Mouse (Mus musculus) kidney, postnatal 25 days (tissue): ENCODE measurements around the gene Dcbld1.
"Not testable (repeated sequence)": the region's sequence is repeated elsewhere in the genome, so short reads cannot be mapped to it uniquely, and the experiment has no call there.

Source experiments
- DNase-seq, 2 experiments: peaks; one replicate each; pipeline ENCODE4 v3.0.0; 2021; ENCODE audit warnings: mixed read lengths in 2 of 2

Gene Dcbld1

DNA sequence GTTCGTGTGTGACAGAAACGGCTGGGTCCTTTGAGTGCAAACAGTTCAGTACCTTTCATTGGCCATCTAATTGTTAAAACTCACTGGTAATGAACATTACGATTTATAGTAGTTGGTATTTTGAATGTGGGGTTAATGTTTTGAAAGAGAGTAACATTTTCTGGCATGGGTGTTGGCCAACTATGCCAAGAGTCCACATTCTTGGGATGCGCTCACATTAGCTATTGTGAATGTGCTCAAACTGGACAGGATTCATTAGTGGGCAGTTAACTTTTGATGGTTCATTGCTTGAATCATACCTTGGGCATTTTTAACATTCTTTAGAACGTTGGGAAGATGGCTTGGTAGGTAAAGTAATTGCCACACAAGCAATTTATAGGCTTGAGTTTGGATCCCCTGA lies 30.7 kb downstream of the Dcbld1 start:
- peak in 1 of 2 experiments; percentile 51 for DNase-seq

DNA sequence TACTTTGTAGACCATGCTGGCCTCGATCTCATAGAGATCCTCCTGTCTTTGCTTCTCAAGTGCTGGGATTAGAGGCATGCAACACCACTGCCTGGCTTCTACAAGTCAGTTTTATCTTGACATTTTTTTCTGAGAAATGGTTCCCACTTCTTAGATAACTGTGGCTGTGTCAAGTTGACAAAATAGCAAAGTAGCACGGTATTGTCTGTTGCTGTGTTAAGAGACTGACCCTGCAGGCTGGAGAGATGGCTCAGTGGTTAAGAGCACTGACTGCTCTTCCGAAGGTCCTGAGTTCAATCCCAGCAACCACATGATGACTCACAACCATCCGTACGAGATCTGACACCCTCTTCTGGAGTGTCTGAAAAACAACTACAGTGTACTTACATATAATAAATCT lies 35.5 kb downstream of the Dcbld1 start:
- no peak for DNase-seq

DNA sequence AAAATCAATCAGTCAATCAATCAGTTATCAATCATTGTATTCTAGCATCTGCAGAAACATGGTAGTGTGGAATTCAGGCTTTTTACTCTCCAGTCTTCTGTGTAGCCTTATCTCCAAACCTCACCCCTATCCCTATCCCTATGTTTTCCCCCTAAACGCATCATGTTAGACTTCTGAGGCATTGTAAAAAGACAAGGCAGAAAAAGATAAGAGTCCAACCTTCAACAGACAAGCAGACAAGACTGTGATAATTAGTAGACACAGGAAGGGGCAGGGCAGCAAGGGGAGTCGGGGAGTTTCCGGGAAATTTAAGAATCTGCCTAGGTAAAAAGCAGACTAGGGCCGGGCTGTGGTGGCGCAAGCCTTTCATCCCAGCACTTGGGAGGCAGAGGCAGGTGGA lies 38.0 kb downstream of the Dcbld1 start:
- DNase-seq, result no peak

DNA sequence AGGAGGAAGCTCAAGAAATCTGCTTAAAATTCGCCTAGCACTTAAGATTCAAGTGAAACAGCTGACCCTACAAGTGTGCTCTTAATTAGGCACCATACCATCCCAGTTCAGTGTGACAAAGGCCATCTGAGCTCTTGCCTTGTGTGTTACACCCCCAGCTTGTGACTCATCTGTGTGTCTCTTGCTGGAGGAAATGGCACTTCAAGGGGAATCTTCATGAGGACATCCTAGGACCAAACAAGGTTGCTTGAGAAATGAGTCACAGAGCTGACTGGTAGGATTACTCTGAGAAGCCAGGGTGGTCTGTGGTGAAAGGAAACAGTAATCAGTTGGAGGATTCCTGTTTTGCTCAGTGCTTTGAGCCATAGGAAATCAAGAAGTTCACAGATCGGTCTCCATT lies 39.6 kb downstream of the Dcbld1 start:
- no peak for DNase-seq

DNA sequence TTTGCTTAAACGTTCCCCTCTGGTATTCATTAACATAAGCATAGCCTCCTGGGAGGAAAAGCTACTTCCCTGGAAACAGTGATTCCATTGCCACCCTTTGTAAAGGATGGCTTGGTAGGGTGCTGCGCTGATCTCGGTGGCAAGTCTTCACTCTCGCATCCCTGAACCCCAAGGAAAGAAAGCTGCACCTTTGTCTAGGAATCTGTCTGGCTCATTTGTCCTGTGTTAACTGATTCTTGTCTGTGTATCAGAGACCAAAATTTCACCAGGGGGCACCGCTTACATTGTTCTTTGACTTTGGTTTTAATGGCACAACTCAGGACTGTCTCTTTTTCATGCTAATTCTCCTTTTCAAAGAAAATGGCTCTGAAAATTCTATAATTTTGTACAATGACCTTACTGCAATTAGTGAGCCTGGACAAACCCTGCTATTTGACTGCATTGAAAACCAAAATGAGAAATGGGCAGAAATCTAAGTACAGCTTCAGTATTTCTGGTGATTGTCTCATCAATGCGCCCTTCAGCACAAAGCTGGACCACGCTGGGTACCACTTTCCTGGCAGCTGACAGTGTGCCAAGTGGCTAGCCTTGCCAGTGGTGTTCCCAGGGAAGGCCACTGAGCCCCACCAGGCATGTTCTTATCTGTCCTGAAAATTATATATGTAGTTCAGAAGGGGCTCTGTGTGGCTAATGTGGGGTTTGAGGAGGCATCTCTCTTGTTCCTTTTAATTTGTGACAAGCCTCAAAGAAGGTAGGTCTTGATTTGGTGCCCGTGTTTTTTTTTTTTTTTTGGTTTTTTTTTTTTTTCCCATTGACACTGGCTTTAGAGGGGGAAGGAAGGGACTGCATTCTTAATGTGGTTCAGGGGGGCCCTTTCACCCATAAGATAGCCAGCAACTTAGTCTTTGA lies 40.8 kb downstream of the Dcbld1 start:
- peak in 1 of 2 experiments; percentile 22 for DNase-seq

DNA sequence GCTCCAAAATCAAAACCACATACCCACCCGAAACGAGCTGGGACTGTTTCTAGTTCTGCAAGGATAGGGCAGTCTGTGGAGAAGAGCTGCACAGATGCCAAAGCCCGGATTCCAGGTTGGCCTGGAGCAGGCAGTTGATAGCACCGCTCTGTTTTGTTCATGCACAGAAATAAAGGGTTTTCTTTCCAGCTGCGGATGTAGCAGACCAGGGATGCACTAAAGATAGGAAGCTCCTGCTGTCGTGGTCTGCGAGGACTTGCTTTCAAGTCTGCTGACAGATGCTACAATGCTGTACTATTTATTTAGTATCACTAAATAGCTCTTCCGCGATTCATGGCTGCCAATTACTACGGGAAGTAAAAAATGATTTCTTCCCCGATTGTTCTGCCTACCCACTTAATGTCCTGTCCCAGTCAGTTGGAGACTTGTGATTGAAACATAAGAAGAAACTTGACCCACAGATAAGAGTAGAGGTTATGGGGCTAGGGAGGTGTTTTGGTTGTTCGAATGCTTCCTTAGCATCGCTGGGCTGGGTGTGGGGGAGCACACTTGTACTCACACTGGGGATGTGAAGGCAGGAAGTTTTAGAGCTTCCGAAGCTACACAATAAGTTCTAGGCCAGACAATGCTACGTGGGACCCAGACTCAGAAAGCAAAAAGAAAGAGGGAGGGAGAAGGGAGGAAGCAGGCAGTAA lies 41.6 kb downstream of the Dcbld1 start:
- DNase-seq, result peak; percentile 22 to 58

DNA sequence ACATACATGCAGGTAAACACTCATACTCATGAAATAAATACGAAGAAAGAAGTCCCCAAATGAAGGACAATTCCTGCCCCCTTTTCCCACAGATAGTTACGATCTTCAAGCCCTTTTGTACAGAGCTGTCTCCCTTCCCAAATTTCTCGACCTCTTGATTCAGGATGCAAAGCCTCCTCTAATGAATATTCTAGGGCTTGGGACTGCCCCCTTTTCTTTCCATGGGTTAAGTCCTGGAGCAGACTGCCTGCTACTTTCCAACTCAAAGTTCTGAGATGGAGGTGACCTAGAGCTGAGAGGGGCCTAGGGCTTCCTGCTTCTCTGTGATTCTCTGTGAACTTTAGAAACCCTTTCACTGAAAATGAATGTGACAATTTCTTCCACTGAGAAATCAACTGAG lies 43.2 kb downstream of the Dcbld1 start:
- no peak for DNase-seq

DNA sequence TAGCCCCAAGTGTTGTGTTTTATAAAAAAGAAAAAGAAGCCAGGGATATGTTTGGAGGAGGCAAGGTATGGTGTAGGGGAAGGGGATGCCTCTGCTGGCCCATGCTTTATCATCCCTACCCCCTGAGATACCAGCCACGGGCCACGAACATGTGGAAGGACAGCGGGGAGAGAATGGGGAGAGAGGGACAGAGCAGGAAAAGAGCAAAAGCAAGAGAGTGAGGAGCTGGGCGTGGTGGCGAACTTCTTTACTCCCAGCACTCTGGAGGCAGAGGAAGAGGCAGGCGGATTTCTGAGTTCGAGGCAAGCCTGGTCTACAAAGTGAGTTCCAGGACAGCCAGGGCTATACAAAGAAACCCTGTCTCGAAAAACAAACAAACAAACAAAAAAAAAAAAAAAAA lies 44.1 kb downstream of the Dcbld1 start:
- DNase-seq, result not testable (repeated sequence)

DNA sequence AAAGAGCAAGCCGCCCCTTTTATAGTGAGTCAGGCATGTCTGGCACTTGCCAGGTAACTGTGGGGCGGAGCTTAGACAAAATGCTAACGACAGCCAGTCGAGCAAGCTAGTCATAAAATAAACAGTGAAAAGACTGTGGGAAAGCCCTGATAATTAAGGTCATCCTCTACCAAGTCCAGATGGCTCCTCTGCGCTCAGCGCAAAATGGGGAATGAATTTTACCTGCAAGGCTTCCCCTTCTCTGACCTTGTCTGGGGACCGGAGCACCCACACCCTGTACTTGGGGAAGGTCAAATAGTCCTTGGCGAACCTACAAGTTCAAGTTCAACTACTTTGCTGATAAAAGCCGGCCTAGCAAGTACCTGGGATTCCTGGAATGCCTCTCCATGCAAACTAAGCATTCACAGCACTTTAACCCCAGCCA lies 44.6 kb downstream of the Dcbld1 start:
- DNase-seq, result peak; percentile 72 to 86

DNA sequence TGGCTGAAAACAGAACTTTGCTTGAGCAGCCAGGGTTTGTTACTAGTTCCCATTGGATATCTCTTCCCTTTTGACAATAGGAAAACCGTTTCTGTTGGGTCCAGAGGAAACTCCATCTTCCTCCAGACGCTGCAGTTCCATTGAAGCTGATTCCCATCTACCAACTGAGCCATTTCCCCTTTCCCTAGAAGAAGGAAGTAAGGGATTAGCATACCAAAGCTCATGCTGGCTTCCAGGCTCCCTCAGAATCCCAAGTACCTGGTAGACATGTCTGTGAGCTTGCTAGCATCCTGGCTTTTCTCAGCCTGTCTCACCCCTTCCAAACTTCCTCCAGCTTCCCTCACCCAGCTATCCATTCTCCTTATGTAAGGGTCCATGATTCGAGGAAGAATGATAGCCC lies 45.4 kb downstream of the Dcbld1 start:
- DNase-seq, result no peak

DNA sequence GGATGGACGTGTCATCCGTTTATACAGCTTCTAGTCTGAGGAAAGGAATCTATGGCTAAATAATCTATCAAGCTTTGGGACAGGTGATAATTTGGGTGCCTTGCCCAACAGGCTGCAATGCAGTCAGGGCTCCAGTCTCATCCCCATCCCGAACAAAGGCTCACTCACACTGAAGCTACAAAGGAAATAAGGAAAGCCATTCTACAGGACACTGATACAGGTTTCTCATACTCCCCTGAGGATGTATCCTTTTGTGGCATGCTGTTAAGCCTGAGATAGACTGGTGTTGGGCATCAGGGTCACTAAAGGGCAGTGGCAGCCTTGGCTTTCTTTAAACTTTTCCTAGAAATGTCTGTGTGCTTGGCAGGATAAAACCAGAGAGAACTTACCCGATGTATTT lies 46.5 kb downstream of the Dcbld1 start:
- no peak for DNase-seq

DNA sequence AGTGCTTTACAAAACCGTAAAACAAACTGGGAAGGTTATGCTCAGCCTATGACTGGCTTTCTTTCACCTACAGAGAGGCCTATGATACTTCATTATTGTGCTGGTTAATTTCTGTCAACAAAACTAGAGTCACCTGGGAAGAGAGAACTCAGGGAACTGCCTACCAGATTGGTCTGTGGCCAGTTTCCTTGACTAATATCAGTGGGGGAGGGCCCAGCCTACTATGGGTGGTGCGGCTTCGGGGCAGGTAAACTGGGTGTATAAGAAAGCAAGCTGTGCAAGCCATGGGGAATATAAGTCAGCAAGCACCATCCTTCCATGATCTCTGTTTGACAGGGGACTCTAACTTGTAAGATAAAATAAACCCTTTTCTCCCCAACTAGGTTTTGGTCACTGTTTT lies 47.2 kb downstream of the Dcbld1 start:
- peak; percentile 23 to 46 for DNase-seq

DNA sequence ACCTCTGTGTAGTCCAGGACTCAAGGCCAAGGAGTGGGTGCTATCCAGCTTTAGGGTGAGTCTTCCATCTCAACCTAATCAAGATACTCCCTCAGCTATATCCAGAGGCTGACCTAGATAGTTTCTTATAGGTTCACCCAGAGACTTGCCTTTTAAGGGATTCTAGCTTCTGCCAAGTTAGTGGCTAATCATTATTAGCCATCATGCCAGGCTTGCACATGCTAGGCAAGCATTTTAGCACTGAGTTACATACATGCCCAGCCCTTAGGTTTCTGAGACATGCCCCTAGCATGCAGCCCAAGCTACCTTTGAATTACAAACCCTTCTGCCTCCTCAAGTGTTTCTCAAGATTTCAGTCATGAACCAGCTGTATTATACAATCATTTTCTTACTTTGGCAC lies 47.9 kb downstream of the Dcbld1 start:
- DNase-seq, result no peak

DNA sequence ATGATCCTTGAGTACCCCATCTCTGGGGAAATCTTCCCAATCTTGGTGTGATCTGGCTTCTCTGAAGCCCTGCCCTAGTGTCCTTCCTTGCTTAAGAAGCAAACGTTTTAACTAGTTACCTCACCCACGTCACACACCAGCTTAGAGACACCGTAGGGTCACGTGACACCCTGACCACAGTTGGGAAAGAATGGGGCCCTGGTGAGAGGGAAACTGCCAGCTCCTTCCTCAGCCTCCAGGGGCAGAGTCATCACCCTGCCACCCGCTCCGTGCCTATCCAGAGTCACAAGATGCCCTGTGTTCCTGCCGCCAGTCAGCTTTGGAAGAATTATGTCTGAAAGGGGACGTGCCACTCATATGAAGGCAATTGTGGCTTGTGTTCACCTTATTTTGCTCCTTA lies 51.2 kb downstream of the Dcbld1 start:
- peak in 1 of 2 experiments; percentile 47 for DNase-seq

DNA sequence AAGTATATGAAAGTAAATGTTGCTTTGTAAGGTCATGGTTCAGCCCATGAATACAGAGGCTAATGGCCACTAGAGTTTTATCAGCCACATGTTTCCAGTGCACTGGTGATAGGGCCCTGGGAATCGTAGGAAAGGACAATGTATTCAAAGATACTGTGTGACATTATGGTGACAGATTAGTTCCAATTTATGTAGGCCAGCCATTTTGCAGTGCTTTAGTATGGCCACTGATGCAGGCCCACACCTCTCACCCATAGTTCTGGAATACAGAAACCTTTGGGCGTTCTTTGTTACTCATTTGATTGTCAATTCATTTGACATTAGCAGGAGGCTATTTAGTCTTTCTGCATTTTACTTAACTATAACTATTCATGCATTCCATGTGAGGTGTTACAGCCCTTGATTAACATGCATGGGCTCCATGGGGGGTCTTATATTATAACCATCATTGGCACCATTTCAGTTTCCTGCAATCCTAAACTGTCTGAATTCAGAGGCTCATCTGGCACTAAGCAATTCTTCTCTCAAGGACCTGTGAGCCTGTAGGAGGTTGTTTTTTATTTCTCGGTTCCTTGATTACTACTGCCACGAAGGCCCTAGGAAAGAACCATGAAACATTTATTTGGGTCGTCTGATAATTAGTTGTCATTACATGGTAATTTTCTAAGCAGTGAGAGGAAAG lies 54.6 kb downstream of the Dcbld1 start:
- DNase-seq, result no peak

DNA sequence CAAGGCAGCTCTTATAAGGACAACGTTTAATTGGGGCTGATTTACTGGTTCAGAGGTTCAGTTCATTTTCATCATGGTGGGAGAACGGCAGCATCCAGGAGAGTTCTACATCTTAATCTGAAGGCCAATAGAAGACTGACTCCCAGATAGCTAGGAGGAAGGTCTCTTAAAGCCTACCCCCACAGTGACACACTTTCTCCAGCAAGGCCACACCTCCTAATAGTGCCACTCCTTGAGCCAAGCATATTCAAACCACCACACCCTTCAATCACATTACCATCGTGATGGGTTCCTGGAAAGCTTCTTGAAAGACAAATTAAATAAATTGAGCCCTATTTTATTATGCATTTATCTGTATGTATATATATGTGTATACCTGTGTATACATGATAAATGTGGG lies 55.8 kb downstream of the Dcbld1 start:
- DNase-seq, result no peak

DNA sequence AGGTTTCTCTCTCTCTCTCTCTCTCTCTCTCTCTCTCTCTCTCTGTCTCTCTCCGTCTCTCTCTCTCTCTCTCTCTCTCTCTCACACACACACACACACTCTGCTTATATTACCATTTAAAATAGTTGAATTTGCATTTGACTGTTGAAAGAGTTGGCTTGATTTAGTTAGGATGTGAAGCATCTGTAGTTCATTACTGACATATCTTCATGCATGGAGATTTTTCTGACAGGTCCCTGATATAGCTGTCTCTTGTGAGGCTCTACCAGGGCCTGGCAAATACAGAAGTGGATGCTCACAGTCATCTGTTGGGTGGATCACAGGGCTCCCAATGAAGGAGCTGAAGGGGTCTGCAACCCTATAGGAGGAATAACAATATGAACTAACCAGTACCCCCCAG lies 59.0 kb downstream of the Dcbld1 start:
- DNase-seq, result not testable (repeated sequence)

DNA sequence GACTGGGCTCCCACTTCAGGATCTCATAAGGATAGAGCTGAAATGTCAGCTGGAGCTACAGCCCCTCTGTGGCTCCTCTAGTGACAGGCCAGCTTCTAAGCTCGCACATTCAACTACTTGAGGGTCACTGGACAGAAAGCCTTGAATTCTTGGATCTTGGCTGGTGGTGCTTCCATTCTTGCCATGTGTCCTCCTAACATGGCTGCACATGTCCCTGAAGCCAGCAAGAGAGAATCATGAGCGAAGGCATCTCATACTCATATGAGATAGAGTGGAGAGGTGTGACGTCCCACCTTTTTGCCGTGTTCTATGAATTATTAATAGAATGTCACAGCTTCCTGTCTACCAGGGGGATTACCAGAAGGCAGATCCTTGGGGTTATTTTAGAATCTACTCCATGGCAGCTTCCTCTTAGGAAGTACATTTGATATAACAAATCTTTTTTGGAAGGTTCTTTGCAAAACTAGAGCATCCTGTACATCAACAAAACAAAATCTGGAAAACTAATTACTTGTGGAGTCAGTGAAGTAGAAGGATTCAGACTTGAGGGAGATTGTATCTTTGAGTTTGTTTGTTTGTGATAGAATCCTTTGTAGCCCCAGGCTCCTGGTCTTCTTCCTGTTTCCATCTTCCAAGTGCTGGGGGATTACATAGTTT lies 60.6 kb downstream of the Dcbld1 start:
- no peak for DNase-seq

DNA sequence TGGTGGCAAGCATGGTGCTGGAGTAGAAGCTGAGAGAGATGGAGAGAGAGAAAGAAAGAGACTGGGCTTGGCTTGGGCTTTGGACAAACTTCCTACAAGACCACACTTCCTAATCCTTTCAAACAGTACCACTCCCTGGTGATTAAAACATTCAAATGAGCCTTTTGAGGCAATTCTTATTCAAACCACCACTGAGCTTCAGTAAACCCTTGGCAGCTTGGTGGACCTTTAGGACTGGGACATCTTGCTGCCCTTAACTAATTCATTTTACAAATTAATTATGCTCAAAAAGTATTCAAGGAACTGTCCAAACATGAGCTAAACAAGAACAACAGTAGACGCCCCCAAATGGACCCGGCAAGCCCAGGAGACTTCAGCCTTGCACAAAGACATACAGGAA lies 62.5 kb downstream of the Dcbld1 start:
- no peak for DNase-seq

DNA sequence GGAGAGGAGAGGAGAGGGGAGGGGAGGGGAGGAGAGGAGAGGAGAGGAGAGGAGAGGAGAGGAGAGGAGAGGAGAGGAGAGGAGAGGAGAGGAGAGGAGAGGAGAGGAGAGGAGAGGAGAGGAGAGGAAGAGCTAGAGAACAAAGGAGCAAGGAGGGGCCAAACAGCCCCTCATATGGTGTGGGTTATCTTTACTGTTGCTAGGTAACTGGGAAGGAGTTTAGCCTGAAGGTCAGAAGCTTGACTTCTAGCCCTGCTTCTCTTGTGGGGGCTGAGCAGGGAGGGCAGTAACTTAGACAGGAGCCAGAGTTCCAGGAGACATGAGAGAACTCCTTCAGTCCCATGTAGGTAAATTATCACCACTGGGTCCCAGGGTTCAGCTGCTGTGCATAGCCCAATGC lies 65.1 kb downstream of the Dcbld1 start:
- not testable (repeated sequence) for DNase-seq

DNA sequence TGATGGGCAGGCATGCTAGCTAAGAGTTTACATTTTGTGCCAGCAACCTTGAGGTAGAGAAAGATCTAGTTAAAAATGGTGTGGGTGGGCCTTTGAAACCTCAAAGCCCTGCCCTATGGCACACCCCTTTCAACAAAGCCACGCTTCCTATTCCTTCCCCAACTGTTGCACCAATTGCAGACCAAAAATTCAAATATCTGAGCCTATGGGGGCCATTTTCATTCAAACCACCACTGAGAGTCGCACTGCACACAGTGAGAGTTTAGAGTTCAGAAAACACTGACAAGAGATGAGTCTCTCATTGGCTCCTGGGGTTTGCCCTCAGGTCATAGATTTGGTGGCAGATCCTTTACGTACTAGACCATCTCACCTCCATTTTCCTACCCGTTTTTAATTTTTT lies 68.3 kb downstream of the Dcbld1 start:
- no peak for DNase-seq

DNA sequence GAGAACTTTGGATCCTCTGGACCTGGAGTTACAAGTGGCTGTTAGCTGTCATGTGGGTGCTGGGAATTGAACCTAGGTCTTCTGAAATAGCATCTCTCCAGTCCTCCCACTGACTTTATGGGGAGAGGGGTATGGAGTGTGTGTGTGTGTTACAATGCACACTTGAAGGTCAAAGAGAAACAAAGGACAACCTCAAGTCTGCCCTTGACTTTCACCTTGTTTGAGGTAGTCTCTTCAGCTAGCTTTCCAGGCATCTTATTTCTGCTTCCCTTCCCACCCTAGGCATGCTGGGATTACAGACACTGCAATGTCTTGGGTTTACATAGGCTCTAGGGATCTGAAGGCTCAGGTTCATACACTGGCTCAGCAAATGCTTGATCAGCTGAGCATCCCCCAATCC lies 68.9 kb downstream of the Dcbld1 start:
- DNase-seq, result no peak

DNA sequence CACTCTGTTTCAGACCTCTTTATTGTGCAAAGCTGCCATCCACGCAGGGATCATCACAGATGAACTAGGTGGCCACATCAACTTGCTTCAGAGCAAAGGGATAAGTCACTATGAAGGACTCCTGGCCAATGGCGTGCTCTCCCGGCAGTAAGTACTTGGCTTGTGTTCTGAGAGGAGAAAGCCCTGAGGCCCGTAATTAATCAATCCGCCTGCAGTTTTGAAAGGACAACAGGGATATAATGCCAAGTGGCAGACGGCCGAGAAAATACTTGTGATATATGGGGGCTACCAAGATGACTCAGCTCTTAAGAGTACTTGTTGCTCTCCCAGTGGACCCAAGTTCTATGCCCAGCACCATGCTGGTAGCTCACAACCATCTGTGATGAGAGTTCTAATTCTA lies 71.2 kb downstream of the Dcbld1 start:
- DNase-seq, result peak; percentile 32 to 45
